Mouse (Mus musculus): ENCODE data around the gene Fen1.

Gene Fen1

DNA sequence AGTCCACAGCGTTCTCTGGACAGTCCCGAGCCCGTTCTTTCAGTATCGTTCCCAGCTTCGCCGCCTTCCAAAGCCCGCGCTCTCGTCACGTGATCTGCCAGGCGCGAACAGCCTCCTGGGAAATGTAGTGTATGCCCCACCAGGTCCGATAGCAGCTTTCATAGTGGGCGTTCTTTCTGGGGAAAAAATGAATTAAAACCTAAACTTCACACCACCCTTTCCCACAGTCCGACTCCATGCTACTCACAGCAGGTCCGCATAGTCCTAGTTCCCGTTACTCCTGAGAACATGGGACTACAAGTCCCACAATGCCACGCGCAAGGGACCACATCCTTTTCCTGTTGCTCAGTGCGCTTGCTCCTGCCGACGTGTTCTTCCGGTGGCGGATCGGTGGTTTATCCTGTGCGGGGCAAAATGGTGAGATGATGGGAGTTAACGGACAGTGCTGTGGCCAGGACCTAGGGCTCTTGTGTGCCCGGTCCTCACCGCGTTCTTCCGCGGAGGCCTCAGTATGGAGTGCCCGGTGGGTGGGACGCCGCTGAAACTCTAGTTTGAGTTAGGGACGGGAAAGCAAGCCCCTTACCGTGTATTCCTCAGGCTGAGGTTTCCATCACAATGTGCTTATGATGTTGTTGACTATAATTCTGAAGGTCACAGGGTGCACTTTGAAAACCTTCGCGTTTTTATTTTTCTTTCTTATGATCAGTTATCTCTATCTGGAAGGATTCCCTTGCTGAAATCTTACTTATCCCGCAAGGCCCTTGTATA is at the start of gene Fen1, which contains the start of gene Tmem258:
Gene Fen1 (minus strand): TSS at position 322 of the 768 bp plus-strand sequence.
Gene Tmem258 (plus strand): TSS at position 167 of the 768 bp plus-strand sequence.
- peak; percentile 91 for DNase-seq

DNA sequence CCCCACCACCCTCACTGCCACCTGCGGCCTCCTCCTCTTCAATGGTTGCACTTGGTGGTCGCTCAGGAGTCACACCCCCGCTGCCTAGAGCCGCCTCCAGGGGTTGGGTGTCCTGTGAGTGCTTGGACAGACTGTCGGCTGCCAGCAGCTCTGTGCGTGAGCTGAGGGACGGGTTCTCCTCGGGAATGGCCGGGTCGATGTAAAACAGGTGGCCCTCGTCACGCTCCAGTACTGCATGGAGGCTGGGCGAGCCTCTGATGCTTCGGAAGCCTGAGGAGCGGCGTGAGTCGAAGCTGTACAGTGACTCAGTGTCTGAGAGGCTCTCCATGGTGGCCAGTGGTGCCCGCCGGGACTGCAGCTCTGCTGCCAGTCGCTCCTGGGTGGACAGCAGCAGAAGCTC is 44.2 kb upstream of the Fen1 start:
- DNase-seq = no peak

DNA sequence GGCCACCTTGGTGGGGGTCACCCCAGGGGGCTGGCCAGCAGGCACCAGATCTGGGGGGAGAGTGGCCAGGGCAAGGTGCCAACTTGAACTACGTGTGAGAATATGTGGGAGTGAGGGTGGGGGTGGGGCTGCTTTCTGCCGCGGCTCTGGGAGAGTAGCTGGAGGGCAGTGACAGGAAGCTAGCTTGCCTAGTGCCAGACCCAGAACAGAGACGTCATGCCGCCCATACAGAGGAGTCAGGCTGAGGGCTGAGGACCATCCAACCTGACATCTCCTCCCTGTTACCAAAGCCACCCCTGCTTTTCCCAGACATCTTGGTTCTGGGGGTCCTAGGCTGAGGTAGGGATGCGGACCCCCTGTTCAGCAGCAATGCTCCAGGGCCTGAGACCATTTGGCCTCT is 43.2 kb upstream of the Fen1 start:
- DNase-seq = no peak

DNA sequence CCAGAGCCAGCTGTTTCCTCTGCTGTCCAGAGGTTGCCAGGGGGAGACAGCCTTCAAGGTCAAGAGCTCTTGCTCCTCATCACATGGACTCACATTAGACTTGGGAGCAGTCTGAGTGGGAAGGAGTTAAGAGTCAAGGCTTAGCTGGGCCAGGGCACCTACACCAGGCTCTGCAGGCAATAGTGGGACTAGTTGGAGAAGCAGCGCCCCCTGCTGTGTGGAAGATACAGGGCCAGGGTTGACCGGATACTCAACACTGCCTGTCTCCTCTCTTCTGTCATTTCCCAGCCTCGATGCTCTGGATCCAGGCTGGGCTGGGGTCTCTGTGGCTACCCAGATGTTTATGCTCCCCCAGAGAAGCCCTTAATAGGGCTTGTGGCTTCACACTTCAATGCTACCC is 40.2 kb upstream of the Fen1 start:
- peak; percentile 70 for DNase-seq

DNA sequence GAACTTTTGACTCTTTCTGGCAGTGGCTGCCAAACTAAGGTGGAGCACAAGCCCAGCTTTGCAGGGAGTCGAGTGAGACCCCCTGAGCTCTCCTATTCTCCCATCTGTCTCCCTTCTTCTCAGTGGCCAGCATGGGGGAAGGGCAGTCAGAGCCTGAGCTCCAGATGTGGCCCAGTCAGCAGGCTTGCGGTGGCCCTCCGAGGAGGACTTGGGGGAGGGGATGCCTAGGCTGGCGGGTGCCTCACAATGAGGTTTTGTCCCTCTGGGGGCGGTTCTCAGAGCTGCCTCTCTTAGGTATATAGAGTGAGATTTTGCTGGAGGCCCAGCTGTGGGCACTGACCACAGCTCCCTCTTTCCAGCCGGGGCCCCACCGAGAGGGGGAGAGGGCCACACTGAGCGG is 38.9 kb upstream of the Fen1 start:
- DNase-seq = no peak

DNA sequence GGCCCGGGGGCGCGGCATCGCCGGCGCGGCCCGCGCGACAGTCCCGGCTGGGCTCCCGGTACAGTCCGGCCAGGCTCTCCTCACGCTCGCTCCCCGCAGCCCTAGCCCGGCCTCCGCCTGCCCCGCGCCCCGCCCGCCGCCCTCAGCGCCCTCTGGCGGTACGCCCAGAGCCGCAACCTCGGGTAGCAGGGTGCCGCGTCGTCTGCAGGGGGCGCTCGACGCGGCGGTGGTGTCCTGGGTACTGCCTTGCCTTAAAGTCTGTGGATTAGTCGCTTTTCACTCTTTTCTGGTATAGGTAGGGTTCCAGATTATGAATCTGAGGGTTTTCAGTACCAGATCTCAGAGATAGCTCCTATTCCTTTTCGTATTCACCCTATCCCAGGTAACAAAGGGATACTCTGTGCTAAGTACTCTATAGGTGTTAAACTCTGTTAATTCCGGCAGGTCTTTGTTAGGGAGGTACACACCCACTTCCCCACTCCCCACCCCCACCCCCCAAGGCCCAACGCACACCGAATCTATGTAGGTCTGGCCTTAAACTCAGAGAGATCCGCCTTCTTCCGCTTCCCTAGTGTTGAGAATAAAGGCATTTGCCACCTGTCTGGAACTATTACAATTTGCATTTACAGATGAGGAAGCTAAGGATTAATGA is 36.8 kb upstream of the Fen1 start, which contains the start of gene Myrf:
Gene Myrf (minus strand): TSS at position 95 of the 652 bp plus-strand sequence.
- peak; percentile 68 for DNase-seq

DNA sequence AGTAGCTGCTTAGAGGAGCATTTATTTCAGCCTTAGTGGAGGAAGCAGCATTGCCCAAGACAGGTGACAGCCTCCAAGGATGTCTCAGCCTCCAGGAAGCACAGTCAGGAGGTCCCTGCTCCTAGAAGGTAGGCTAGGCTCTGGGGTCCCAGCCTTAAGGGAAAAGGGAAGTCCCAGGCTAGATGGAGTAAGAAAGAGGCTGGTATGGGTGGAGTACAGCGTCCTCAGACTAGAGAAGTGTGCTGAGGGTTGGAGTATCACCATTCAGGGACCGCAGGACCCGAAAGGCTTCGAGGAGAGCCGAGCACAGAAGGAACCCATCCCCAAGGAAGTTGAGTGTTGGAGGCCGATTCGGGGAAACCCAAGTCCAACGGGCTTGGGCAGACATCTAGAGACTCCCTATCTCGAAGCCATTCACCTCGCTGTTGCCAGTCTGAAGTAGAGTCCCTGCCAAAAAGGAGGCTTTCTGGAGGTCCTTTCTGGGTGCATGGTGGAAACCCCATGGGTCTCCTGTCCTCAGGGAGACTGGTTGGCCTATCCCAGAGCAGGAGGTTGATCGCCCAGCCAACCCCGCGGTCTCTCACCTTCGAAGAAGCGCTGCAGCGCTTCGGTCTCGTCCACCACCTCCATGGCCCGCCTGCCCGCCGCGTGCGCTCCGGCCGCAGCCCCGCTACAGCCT is 36.1 kb upstream of the Fen1 start:
- DNase-seq = no peak

DNA sequence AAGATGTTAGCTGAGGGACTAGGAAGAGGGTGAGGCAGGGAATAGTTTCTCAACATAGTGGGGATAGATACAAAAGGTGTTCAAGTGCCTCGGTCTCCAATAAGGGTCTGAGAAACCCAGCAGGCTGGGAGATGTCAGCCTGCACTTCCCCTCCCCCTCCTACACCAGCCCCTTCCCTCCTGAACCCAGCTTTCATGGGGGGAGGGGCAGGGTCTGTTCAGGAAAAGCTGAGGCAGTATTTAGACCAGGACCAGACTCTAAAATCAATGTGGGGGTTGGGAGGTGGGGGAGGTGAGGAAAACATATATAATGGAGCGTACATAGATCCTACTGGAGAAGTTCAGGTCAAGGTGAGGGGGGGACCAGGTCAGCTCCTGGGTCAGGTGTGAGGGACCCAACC is 35.5 kb upstream of the Fen1 start:
- no peak for DNase-seq

DNA sequence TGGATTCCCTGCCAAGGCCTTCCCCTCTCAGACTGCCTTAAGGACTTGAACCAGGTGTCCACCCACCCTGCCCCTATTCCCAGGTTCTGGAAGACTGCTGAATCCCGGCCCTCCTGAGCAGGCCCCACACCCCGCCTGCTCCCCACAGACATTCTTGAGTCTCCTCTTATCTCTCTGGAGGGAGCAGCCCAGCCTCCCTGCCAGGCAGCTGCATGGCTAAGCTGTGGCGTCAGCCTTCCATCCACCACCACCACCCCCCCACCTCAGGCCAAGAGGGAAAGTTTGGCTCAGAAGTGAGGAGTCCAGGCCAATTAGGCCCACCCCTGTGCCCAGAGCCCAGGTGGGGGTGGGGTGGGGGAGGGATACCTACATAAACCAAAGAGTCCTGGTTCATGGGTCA is 34.5 kb upstream of the Fen1 start:
- no peak for DNase-seq

DNA sequence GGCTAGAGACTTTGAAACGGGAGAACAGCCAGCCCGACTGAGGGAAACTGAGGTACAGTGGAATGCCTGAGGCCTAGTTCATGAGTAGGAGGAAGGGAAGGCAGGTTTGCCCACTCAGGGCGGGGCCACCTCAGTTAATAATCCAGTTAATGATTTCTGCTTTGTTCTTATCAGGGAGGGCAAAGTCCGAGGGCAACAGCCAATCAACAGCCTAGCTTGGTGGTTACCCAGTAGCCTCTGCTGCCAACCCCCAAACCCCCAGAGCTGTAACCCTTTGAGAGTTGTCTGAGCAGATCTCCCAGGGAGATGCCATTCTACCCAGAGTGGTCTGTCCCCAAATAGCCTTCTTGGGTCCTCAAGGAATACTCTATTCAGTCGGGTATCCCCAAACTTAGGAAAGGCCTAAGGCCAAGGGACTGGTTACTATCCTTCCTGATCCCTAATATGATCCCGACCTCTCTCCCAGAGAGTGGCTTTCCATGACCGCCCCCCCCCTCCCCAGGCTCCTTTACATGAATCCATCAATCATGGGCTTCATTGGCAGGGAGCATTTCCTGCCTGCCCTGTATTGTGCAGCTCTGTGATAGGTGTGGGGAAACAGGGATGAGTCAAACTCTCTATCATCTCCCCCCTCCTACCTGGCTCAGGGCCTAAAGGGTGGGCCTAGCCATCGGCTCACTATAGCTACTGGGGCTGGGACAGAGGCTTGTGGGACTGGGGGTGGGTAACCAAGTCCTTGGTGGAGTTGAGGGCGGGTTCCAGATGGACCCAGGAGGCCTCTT is 32.0 kb upstream of the Fen1 start:
- DNase-seq = no peak

DNA sequence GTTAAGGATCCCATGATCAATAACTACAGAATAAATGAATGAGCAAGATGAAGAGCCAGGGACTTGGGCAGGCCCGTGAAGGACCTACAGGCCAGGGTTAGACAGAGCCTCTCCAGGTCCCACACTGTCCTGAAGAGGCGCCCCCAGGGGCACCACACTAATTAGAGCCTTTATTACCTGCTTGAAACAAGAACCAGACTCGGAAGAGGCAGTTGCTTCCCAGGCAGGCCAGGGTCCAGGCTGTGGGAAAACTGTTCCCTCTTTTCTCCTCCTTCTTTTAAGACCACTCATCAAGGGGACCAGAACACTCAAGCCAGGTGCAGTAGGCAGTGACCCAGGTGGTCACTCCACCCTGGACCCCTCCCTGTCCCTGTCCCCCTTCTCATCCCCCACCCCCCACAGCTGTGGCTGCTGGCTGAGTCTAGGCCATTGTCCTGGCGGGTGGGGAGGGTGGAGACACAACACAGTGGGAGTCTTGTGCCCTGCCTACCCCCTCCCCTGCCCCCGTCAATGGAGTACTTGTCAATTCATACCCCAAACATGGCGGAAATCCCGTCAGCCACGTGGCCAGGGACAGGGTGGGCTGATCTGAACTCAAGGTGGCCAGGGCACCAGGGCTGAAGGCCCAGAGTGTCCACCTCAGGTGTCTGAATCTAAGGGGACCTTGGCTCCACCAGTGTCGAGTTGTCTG is 28.5 kb upstream of the Fen1 start:
- no peak for DNase-seq

DNA sequence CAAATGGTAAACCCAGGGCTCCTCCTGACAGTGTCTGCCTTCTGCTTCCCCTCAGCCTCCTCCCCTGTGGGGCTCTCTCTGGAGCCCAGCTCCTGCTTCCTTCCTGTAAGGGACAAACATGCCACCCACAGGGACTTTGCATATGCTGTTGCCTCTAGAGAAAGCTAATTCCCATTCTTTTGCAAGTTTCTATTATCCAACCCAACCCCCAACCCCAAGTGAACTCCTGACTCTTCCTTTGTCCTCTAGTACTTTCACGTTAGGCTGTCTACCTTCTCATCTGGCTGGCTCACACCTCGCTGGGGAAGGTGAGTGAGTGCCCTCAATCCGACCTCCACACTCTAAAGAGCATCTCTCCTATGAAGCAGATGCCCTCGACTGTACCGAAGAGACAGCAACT is 27.9 kb upstream of the Fen1 start:
- DNase-seq = no peak

DNA sequence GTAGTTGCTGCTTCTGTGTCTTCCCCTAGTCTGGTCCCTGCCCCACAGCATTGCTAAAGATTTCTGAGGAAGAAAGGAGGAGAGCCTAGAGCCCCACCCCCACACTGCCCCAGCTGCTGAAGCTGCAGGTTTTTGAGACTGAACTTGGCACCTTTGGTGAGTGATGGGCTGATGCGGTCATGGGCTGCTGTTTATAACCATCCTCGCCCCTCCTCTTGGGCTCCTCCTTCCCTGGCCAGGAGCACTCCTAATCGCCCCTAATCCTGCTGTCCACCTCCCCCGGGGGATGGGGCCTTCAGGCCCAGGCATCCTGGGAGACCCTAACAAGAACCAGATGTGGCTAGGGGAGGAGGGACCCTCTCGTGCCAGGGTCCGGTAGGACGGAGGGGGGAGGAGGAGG is 27.0 kb upstream of the Fen1 start:
- no peak for DNase-seq

DNA sequence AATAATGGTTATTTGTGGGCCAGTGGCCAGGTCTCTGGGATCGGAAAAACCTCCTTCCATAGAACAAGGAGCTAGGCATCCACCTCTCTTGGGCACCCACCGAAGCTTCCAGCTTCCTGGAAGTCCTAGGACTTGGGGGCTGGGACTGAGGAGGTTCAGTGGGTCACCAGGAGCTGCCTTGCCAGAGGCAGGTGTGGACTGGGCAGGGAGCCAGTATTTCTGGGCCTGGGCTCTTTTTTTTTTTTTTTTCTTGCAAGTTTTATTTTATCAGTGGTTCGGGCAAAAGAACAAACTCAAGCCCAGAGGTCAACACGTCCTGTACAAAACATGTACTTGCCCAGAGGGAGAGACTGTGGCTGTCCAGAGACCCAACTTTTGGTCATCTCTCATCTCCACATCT is 21.8 kb upstream of the Fen1 start:
- no peak for DNase-seq

DNA sequence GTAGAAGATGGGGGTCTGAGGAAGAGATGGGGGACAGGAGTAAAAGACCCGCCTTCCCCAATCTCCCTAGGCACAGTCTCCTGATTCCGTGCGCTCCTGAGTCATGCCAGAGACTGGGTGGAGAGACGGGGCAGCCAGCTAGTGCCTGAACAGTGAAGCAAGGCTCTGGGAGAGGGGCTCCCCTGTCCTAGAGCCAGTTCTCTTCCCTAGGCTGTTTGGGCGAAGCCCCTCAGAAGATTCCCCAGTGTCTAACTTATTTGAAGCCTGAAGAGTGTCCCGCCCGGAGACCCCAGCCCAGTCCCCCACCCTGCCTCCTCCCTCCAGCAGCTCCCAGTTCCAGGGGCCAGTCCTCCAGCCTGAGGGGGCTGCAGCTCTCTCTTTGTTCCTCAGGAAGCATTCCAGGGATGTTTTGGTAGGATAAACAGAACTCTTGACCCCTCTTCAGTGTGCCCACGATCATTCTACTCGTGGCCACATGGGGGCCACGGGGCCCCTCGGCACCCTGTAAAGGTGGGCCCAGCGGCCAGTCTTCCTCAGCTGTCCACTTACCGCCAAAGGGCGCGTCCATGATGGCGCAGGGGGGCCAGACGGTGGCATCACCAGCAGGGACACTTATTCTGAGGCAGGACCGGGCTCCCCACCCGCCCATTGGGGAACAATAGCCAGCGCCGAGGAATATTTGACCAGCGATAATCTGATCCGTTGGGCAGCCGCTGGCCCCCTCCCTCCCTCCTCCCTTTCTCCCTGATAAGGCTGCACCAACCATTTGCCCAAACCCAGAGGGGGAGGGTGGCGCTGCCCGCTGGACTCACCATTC is 20.9 kb upstream of the Fen1 start:
- no peak for DNase-seq

DNA sequence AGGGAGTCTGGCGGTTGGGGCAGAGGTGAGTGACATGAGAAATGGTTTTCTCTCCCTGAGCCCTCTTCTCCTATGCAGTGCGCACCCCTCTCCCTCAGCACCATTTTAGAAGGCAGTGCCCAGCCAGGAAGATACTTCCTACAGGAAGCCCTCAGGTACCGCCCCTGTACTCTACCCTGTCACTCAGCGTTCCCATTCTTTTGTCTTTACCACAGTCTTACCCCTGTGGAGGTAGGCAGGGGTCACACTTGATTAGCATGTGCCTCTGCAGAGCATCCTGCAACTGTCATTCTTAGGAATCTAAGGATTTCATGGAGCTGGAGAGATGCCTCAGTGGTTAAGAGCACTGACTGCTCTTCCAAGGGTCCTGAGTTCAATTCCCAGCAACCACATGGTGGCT is 19.6 kb upstream of the Fen1 start:
- no peak for DNase-seq

DNA sequence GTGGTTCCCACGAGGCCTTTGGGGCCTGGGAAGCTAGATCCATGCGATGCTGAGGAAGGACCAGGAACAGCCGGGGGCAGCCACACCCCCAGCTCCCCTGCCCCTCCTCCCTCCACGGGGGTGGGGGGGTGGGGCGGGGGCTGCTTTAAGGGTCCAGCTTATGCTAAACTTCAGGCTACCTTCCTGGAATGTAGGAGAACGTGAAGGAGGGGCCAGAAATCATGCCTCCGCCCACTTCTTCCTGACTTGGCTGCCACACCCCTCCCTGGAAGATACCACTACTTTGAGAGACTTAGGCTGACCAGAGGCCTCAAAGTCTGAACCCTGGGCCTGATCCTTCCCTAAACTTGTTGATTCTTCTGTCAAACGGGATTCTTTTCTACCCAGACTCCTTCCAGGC is 18.7 kb upstream of the Fen1 start:
- DNase-seq = no peak

DNA sequence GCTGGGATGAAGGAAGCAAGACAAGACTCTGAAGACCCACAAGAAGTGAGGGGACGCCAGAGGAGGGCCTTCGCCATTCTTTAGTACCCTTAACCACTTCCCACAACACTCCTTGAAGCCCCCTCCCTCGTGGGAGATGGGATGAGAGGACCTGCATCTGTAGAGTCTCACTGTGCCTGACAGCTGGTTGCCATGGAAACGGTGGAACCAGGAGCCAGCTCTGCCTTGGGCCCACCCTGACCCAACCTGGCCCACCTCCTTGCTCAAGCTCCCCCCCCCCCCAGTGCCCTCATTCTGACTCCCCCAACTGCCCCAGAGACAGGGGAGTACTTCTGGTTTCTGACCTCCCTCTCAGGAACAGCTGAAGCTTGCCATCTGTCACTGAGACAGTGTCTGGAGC is 17.6 kb upstream of the Fen1 start:
- no peak for DNase-seq

DNA sequence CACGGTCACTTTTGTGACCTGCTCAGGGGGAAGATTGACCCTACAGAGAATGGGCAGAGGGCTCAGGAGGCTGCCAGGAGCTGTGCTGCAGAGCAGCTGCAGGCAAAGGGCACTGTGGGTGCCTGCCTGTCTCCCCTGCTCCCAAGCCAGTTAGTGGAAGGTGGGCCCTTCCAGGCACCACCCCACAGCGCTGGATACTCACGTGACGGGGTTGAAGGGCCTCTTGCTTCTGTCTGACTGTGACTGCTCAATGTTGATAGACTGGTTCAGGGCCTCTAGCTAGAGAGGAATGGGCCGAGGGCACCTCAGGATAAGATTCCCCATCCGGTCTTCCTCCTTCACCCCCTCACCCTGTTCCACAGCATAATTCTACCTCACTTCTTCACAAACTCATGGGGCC is 15.6 kb upstream of the Fen1 start:
- DNase-seq = no peak

DNA sequence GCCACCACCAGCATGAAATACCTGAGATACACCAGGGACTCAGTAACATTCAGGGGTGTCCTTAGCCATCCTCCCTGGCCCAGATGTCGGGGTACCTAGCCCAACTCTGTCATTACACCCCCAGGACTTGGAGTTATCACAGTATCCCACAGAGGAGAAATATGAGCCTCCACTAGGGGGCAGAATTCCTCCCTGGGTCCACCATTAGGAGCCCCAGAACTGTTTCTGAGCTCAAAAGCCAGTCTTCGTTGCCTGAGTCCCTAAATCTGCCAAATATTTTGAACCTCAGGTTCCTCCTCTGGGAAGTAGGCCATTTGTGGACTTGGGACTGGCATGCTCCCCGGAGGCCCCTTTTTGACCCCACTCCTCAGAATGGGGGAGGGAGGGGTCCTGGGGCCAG is 15.1 kb upstream of the Fen1 start:
- no peak for DNase-seq

DNA sequence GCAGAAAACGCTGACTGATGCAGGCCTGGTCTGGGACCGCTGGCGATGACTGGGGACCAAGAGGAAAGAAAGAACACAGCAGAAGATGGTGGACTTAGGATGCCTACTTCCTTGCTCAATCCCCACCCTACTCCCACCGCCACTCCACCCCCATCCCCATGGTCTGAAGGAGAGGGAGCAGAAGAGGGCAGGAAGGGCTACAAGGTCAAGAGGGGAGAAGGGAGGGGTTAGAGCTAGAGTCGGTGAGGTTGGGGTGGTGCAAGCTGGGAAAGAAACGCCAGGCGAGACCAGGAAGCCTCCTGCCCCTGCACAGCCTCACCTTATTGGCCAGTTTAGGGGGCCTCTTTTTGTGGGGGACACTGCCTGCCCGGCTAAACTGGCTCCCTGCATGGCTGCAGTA is 12.1 kb upstream of the Fen1 start:
- DNase-seq = no peak

All from right cerebral cortex, postnatal 4 days (tissue).